Mouse (Mus musculus) stomach, embryonic 14.5 days (tissue): ENCODE measurements around the gene Tbx21. TPM values are rescaled to one million over a fixed set of nuclear protein-coding genes. Genes with fewer than 3 reads are reported as not detected.
A peak's percentile ranks its signal among the peaks of the same experiment; 100 is the strongest.

Experiments
- ATAC-seq: fragments of 200-750 bp; cut with Nextera tagmentation; 2 replicates; pipeline ENCODE4 v1.8.0; 2017; ENCODE audit warnings: low read depth, moderate TSS enrichment; ENCODE audit not compliant: insufficient number of reproducible peaks, insufficient read depth, low FRiP score
- H3K27ac ChIP-seq: fragments of 300-500 bp; sonication (generic); 2 replicates; pipeline ENCODE4 v1.5.1; 2014; ENCODE audit warnings: mild to moderate bottlenecking, low read length, moderate library complexity, mixed read lengths
- H3K27me3 ChIP-seq: fragments of 300-500 bp; sonication (generic); 2 replicates; pipeline ENCODE4 v1.6.1; 2014; ENCODE audit warnings: low read length, control low read depth, mixed read lengths; ENCODE audit not compliant: control insufficient read depth, insufficient read depth
- H3K36me3 ChIP-seq: fragments of 300-500 bp; sonication (generic); 2 replicates; pipeline ENCODE4 v1.6.1; 2014; ENCODE audit warnings: mild to moderate bottlenecking, control low read depth, low read length, moderate library complexity, mixed read lengths; ENCODE audit not compliant: control insufficient read depth, insufficient read depth
- H3K4me1 ChIP-seq: fragments of 300-500 bp; sonication (generic); 2 replicates; pipeline ENCODE4 v1.6.1; 2014; ENCODE audit warnings: low read length, control low read depth, mixed read lengths; ENCODE audit not compliant: control insufficient read depth, insufficient read depth
- H3K4me2 ChIP-seq: fragments of 300-500 bp; sonication (generic); replicated peaks from 2 replicates; pipeline ENCODE4 v1.6.1; 2014; ENCODE audit warnings: low read depth, low read length, control low read depth
- H3K4me3 ChIP-seq: fragments of 300-500 bp; sonication (generic); 2 replicates; pipeline ENCODE4 v1.5.1; 2014; ENCODE audit warnings: low read depth, low read length, control low read depth
- H3K9ac ChIP-seq: fragments of 300-500 bp; sonication (generic); replicated peaks from 2 replicates; pipeline ENCODE4 v1.6.1; 2014; ENCODE audit warnings: low read depth, mild to moderate bottlenecking, control low read depth, low read length, moderate library complexity, mixed read lengths
- H3K9me3 ChIP-seq: fragments of 300-500 bp; sonication (generic); 2 replicates; pipeline ENCODE4 v1.6.1; 2016; ENCODE audit warnings: low read depth, low read length, control low read depth; ENCODE audit not compliant: control insufficient read depth
- WGBS: fragments of 180-500 bp; shearing (Covaris S2); extraction: QIAGEN DNeasy Blood & Tissue Kit; methylation state at CpG from one replicate; pipeline ENCODE4 v1.1.7; 2014; 5-methylcytosine and 5-hydroxymethylcytosine counted together
- polyA plus RNA-seq: library from polyadenylated mRNA; unstranded; fragments of >200 nt; fragmentation: Nextera tagmentation; extraction: Ambion mirVana; gene quantifications from 2 replicates; pipeline ENCODE4 v1.2.1, GENCODE M21; 2014

Tbx21 gene
- polyA plus RNA-seq, 1 experiment from 2014 or later: not detected

- H3K27me3 ChIP-seq: peaks cover 10% of the 10 kb centered on the region; the same call in 1 of the 2 replicates
- no peak overlapping the region for H3K4me2 ChIP-seq
- WGBS: 69% methylated on average over 8 of the region's 8 CpGs
- peaks cover 12% of the 10 kb centered on the region; the same call in 1 of the 2 replicates for H3K4me1 ChIP-seq
- H3K9me3 ChIP-seq: no peaks in the 10 kb centered on the region
- H3K9ac ChIP-seq: no peak overlapping the region
- ATAC-seq: no peak
- peaks cover 8% of the 10 kb centered on the region; the same call in 1 of the 2 replicates for H3K36me3 ChIP-seq
- no peak overlapping the region for H3K27ac ChIP-seq
- H3K4me3 ChIP-seq: no peak overlapping the region
Measured at GRCm38 (mm10) chr11:97142159-97142608, 27.1 kb upstream of the Tbx21 start.

GRCm38 (mm10) chr11:97140811-97141210 is 25.7 kb upstream of the Tbx21 start:
- peaks cover 8% of the 10 kb centered on the region; the same call in 1 of the 2 replicates for H3K36me3 ChIP-seq
- H3K4me3 ChIP-seq: no peak overlapping the region
- H3K9ac ChIP-seq: no peak overlapping the region
- 59% methylated on average over 4 of the region's 4 CpGs for WGBS
- no peak overlapping the region for H3K27ac ChIP-seq
- no peak overlapping the region for H3K4me2 ChIP-seq
- no peaks in the 10 kb centered on the region for H3K9me3 ChIP-seq
- H3K4me1 ChIP-seq: peaks cover 12% of the 10 kb centered on the region; the same call in 1 of the 2 replicates
- H3K27me3 ChIP-seq: peaks cover 10% of the 10 kb centered on the region; the same call in 1 of the 2 replicates
- no peak for ATAC-seq

- WGBS: 24% methylated on average over 15 of the region's 15 CpGs
- H3K27me3 ChIP-seq: peaks cover 10% of the 10 kb centered on the region; the same call in 1 of the 2 replicates
- H3K4me2 ChIP-seq: peak overlapping the region; percentile 56
- no peak overlapping the region for H3K9ac ChIP-seq
- H3K9me3 ChIP-seq: no peaks in the 10 kb centered on the region
- H3K27ac ChIP-seq: no peak overlapping the region
- H3K4me3 ChIP-seq: peak overlapping the region; percentile 26
- peaks cover 12% of the 10 kb centered on the region; the same call in 1 of the 2 replicates for H3K4me1 ChIP-seq
- no peak for ATAC-seq
- H3K36me3 ChIP-seq: peaks cover 4% of the 10 kb centered on the region; the same call in 1 of the 2 replicates
Measured at GRCm38 (mm10) chr11:97139256-97139655, 24.1 kb upstream of the Tbx21 start.

- peaks cover 12% of the 10 kb centered on the region; the same call in 1 of the 2 replicates for H3K4me1 ChIP-seq
- H3K27me3 ChIP-seq: peaks cover 10% of the 10 kb centered on the region; the same call in 1 of the 2 replicates
- ATAC-seq: no peak
- H3K9me3 ChIP-seq: no peaks in the 10 kb centered on the region
- 21% methylated on average over 63 of the region's 69 CpGs for WGBS
- no peak overlapping the region for H3K27ac ChIP-seq
- H3K4me3 ChIP-seq: peak overlapping the region; percentile 26
- peak overlapping the region; percentile 56 for H3K4me2 ChIP-seq
- no peak overlapping the region for H3K9ac ChIP-seq
- H3K36me3 ChIP-seq: peaks cover 4% of the 10 kb centered on the region; the same call in 1 of the 2 replicates
Measured at GRCm38 (mm10) chr11:97138554-97139226, 23.6 kb upstream of the Tbx21 start.

- Histone ChIP-seq H3K27ac (no peak overlapping the region), H3K9ac (no peak overlapping the region), H3K36me3 (peaks cover 2% of the 10 kb centered on the region; the same call in 1 of the 2 replicates), H3K27me3 (no peaks in the 10 kb centered on the region), H3K4me2 (no peak overlapping the region), H3K9me3 (no peaks in the 10 kb centered on the region), H3K4me1 (0 out of 2 replicates have a peak, but pooled peaks cover under 1% of the 10 kb centered on the region), H3K4me3 (no peak overlapping the region)
- no peak for ATAC-seq
- 34% methylated on average over 5 of the region's 5 CpGs for WGBS
Measured at GRCm38 (mm10) chr11:97133270-97133669, 18.1 kb upstream of the Tbx21 start.

GRCm38 (mm10) chr11:97132185-97132584 is 17.1 kb upstream of the Tbx21 start:
- ATAC-seq: no peak
- WGBS: 16% methylated on average over 6 of the region's 6 CpGs
- H3K4me1 ChIP-seq: no peaks in the 10 kb centered on the region

GRCm38 (mm10) chr11:97131683-97132082 is 16.6 kb upstream of the Tbx21 start:
- H3K4me2 ChIP-seq: no peak overlapping the region
- H3K27me3 ChIP-seq: no peaks in the 10 kb centered on the region
- no peaks in the 10 kb centered on the region for H3K36me3 ChIP-seq
- H3K4me1 ChIP-seq: no peaks in the 10 kb centered on the region
- no peak overlapping the region for H3K9ac ChIP-seq
- WGBS: 72% methylated on average over 2 of the region's 2 CpGs
- H3K9me3 ChIP-seq: no peaks in the 10 kb centered on the region
- H3K27ac ChIP-seq: no peak overlapping the region
- no peak for ATAC-seq
- no peak overlapping the region for H3K4me3 ChIP-seq

More at GRCm38 (mm10) chr11:97132185-97132584, 17.1 kb upstream of the Tbx21 start:
- H3K4me2 ChIP-seq: no peak overlapping the region
- no peaks in the 10 kb centered on the region for H3K36me3 ChIP-seq
- no peak overlapping the region for H3K4me3 ChIP-seq
- H3K27ac ChIP-seq: no peak overlapping the region
- no peak overlapping the region for H3K9ac ChIP-seq
- no peaks in the 10 kb centered on the region for H3K27me3 ChIP-seq
- no peaks in the 10 kb centered on the region for H3K9me3 ChIP-seq

- H3K4me3 ChIP-seq: no peak overlapping the region
- no peak overlapping the region for H3K4me2 ChIP-seq
- no peak for ATAC-seq
- H3K27me3 ChIP-seq: no peaks in the 10 kb centered on the region
- no peak overlapping the region for H3K27ac ChIP-seq
- no peaks in the 10 kb centered on the region for H3K4me1 ChIP-seq
- 76% methylated on average over 7 of the region's 7 CpGs for WGBS
- no peaks in the 10 kb centered on the region for H3K9me3 ChIP-seq
- H3K36me3 ChIP-seq: no peaks in the 10 kb centered on the region
- H3K9ac ChIP-seq: no peak overlapping the region
Measured at GRCm38 (mm10) chr11:97130318-97130717, 15.2 kb upstream of the Tbx21 start.
